Comparison of ENCODE assay signal across 8 mouse cellular contexts in the genomic region with DNA sequence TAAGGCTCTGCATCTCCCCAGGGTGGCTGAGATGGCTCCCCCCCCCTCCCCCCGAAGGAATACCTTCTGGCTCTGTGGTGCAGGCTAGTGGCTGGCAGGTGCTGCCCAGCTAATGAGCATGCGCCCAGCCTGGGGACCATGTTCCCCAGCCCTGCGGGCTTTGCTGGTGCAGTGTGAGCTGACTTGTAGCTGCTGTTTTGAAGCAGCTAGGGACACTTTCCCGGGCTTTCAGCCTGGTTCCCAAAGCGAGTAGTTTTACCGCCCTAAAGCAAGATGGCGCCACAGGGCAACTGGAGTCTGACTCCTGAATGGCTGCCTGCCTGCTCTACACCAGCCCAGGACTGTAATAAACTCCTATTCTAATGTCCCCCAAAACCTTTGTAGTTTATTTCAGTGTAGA.
A peak's percentile ranks its signal among the peaks of the same experiment; 100 is the strongest.
DNase-seq lines count a peak whose midpoint lies in the region; ATAC-seq lines count a peak whose summit lies in the region.

No protein-coding gene starts in this region.

- DNase-seq in urinary bladder, postnatal 25 days (ENCODE audit: low spot score), result peak; percentile 38
- no peak for DNase-seq in urinary bladder, adult 2 months (ENCODE audit: low spot score)
- peak; percentile 79 for DNase-seq in embryo, embryonic 10 days (ENCODE audit: low spot score)
- DNase-seq in gastrocnemius, postnatal 14 days, result peak; percentile 65
- DNase-seq in kidney, postnatal 4 days, result peak; percentile 75 to 76
- DNase-seq in lung, postnatal 14 days, result peak; percentile 71
- peak; percentile 52 for DNase-seq in right cerebral cortex, postnatal 36 days (ENCODE audit: low spot score in 2 of 2)

- intact Hi-C loops in gastrocnemius, postnatal 14 days (cut with DNase I; ENCODE audit: low total_unique reads), result loop anchor here (2.0 to 5.0 kb wide), 2 partner anchors 139 to 194 kb away; no protein-coding TSS in a partner anchor

- no peak for ATAC-seq in CD4-positive, CD25-positive, alpha-beta regulatory T cell, adult 4 months
